Mouse (Mus musculus) liver (tissue): ENCODE measurements around the gene Ralgps1.
A peak's percentile ranks its signal among the peaks of the same experiment; 100 is the strongest.
"Not testable (repeated sequence)": the region's sequence is repeated elsewhere in the genome, so short reads cannot be mapped to it uniquely, and the experiment has no call there.

Experiments used
- DNase-seq: peaks from one replicate; pipeline ENCODE4 v3.0.0-alpha.2; 2020; ENCODE audit warnings: mixed read lengths

Gene Ralgps1

GRCm38 (mm10) chr2:33360564-33360963 lies 10.7 kb downstream of the Ralgps1 start:
- no peak for DNase-seq

- no peak for DNase-seq
Observed at GRCm38 (mm10) chr2:33359184-33359583, 12.1 kb downstream of the Ralgps1 start.

- no peak for DNase-seq
Observed at GRCm38 (mm10) chr2:33357250-33357838, 13.9 kb downstream of the Ralgps1 start.

- DNase-seq, result no peak
Observed at GRCm38 (mm10) chr2:33355558-33355957, 15.7 kb downstream of the Ralgps1 start.

- DNase-seq, result no peak
Observed at GRCm38 (mm10) chr2:33353432-33353831, 17.9 kb downstream of the Ralgps1 start.

- no peak for DNase-seq
Observed at GRCm38 (mm10) chr2:33351449-33351848, 19.8 kb downstream of the Ralgps1 start.

- DNase-seq, result no peak
Observed at GRCm38 (mm10) chr2:33350921-33351320, 20.4 kb downstream of the Ralgps1 start.

GRCm38 (mm10) chr2:33349581-33349980 lies 21.7 kb downstream of the Ralgps1 start:
- DNase-seq, result no peak

GRCm38 (mm10) chr2:33349081-33349480 lies 22.2 kb downstream of the Ralgps1 start:
- DNase-seq, result peak; percentile 70

- no peak for DNase-seq
Observed at GRCm38 (mm10) chr2:33348260-33348659, 23.0 kb downstream of the Ralgps1 start.

GRCm38 (mm10) chr2:33347607-33348006 lies 23.7 kb downstream of the Ralgps1 start:
- DNase-seq, result peak; percentile 50

GRCm38 (mm10) chr2:33346749-33347148 lies 24.5 kb downstream of the Ralgps1 start:
- no peak for DNase-seq

GRCm38 (mm10) chr2:33345956-33346355 lies 25.3 kb downstream of the Ralgps1 start:
- no peak for DNase-seq

GRCm38 (mm10) chr2:33345475-33345874 lies 25.8 kb downstream of the Ralgps1 start:
- DNase-seq, result no peak

- no peak for DNase-seq
Observed at GRCm38 (mm10) chr2:33343413-33343812, 27.9 kb downstream of the Ralgps1 start.

GRCm38 (mm10) chr2:33342148-33342547 lies 29.1 kb downstream of the Ralgps1 start:
- DNase-seq, result no peak

GRCm38 (mm10) chr2:33335789-33336188 lies 35.5 kb downstream of the Ralgps1 start:
- no peak for DNase-seq

GRCm38 (mm10) chr2:33329622-33330021 lies 41.7 kb downstream of the Ralgps1 start:
- no peak for DNase-seq

- peak; percentile 56 for DNase-seq
Observed at GRCm38 (mm10) chr2:33328941-33329340, 42.3 kb downstream of the Ralgps1 start.

GRCm38 (mm10) chr2:33325359-33325758 lies 45.9 kb downstream of the Ralgps1 start:
- DNase-seq, result no peak

GRCm38 (mm10) chr2:33323799-33324595 lies 47.3 kb downstream of the Ralgps1 start:
- DNase-seq, result no peak

GRCm38 (mm10) chr2:33323043-33323625 lies 48.2 kb downstream of the Ralgps1 start:
- DNase-seq, result not testable (repeated sequence)

GRCm38 (mm10) chr2:33321641-33322040 lies 49.6 kb downstream of the Ralgps1 start:
- no peak for DNase-seq

- no peak for DNase-seq
Observed at GRCm38 (mm10) chr2:33321031-33321430, 50.3 kb downstream of the Ralgps1 start.
